Mouse (Mus musculus): ENCODE data around the gene Prss30. TPM values are rescaled to one million over a fixed set of nuclear protein-coding genes. Genes with fewer than 3 reads are reported as not detected.

The Prss30 gene
- total and polyA plus RNA-seq, 3 experiments: not detected

- Histone ChIP-seq H3K79me2 (ENCODE audit: control insufficient read depth, insufficient read depth, low read length, poor library complexity) (no peaks in the 10 kb centered on the region), H3K36me3 (ENCODE audit: control insufficient read depth in 1 of 2, insufficient read depth in 2 of 2, low read length in 2 of 2) (peaks cover 0 to 2% of the 10 kb centered on the region in 2 experiments; a peak in 1 of 4 replicates), H3K9ac (ENCODE audit: control insufficient read depth, low read depth, low read length, poor library complexity, severe bottlenecking) (peak overlapping the region; percentile 23; the same call in 1 of the 2 replicates), H3K9me3 (replicated peaks; ENCODE audit: insufficient read depth, low read length) (no peaks in the 10 kb centered on the region), H3K4me3 (ENCODE audit: control insufficient read depth in 1 of 2, insufficient read depth in 1 of 2, low read depth in 2 of 2, low read length in 2 of 2) (0 out of 4 replicates have a peak overlapping the region, but pooled peaks of 1 of the 2 experiments have one; percentile 24), H3K27me3 (ENCODE audit: control insufficient read depth in 1 of 2, insufficient read depth in 2 of 2, low read length in 2 of 2) (peaks cover 2% of the 10 kb centered on the region in 2 experiments; a peak in 3 of 4 replicates), H3K27ac (ENCODE audit: control insufficient read depth, low read depth, low read length) (no peak overlapping the region), H3K4me1 (ENCODE audit: control insufficient read depth in 1 of 2, insufficient read depth in 2 of 2, low read length in 2 of 2) (peaks cover 10 to 19% of the 10 kb centered on the region in 2 experiments)
- TF ChIP-seq SMC3 (IDR thresholded peaks at IDR 0.05; ENCODE audit: low read depth, low read length): no peak
- TF ChIP-seq E2F4 (IDR thresholded peaks at IDR 0.05; ENCODE audit: borderline replicate concordance, low read depth, low read length): no peak
- 0 out of 4 replicates have a peak, but pooled peaks of 1 of the 2 experiments have one; percentile 28 for TF ChIP-seq USF2 (IDR thresholded peaks at IDR 0.05; ENCODE audit: borderline replicate concordance in 1 of 2, insufficient read depth in 1 of 2, low read depth in 1 of 2, low read length in 2 of 2)
- peak; percentile 42; the same call in 1 of the 2 replicates for TF ChIP-seq MAX (IDR thresholded peaks at IDR 0.05; ENCODE audit: low read length)
- no peak for TF ChIP-seq CHD2 (IDR thresholded peaks at IDR 0.05; ENCODE audit: low read length)
- peak; percentile 93 for TF ChIP-seq BHLHE40 (IDR thresholded peaks at IDR 0.05; ENCODE audit: borderline replicate concordance, low read depth, low read length)
- peak; percentile 89 for TF ChIP-seq USF1 (IDR thresholded peaks at IDR 0.05; ENCODE audit: low read depth, low read length)
- no peak for TF ChIP-seq UBTF (IDR thresholded peaks at IDR 0.05; ENCODE audit: borderline replicate concordance, insufficient read depth, low read depth, low read length)
- TF ChIP-seq RCOR1 (IDR thresholded peaks at IDR 0.05; ENCODE audit: low read depth, low read length): no peak
- DNase-seq (ENCODE audit: low read depth, low spot score): peak; percentile 79
Measured at GRCm38 (mm10) chr17:24006930-24007329, 26.6 kb upstream of the Prss30 start.

GRCm38 (mm10) chr17:24005049-24005448 lies 24.7 kb upstream of the Prss30 start:
- no peak for DNase-seq (ENCODE audit: low read depth, low spot score)
- Histone ChIP-seq H3K9me3 (replicated peaks; ENCODE audit: insufficient read depth, low read length) (no peaks in the 10 kb centered on the region), H3K79me2 (ENCODE audit: control insufficient read depth, insufficient read depth, low read length, poor library complexity) (no peaks in the 10 kb centered on the region), H3K4me1 (ENCODE audit: control insufficient read depth in 1 of 2, insufficient read depth in 2 of 2, low read length in 2 of 2) (peaks cover 10 to 23% of the 10 kb centered on the region in 2 experiments), H3K27me3 (ENCODE audit: control insufficient read depth in 1 of 2, insufficient read depth in 2 of 2, low read length in 2 of 2) (peaks cover 2% of the 10 kb centered on the region in 2 experiments; a peak in 2 of 4 replicates), H3K36me3 (ENCODE audit: control insufficient read depth in 1 of 2, insufficient read depth in 2 of 2, low read length in 2 of 2) (peaks cover 0 to 2% of the 10 kb centered on the region in 2 experiments; a peak in 1 of 4 replicates), H3K27ac (ENCODE audit: control insufficient read depth, low read depth, low read length) (no peak overlapping the region), H3K9ac (ENCODE audit: control insufficient read depth, low read depth, low read length, poor library complexity, severe bottlenecking) (no peak overlapping the region), H3K4me3 (ENCODE audit: control insufficient read depth in 1 of 2, insufficient read depth in 1 of 2, low read depth in 2 of 2, low read length in 2 of 2) (no peak overlapping the region)
- TF ChIP-seq ZC3H11A (IDR thresholded peaks at IDR 0.05; ENCODE audit: low read depth, low read length) (no peak), MAZ (IDR thresholded peaks at IDR 0.05; ENCODE audit: low read depth, low read length) (no peak), ELF1 (IDR thresholded peaks at IDR 0.05; ENCODE audit: low read depth, low read length) (no peak)

- Histone ChIP-seq H3K9ac (ENCODE audit: control insufficient read depth, low read depth, low read length, poor library complexity, severe bottlenecking) (no peak overlapping the region), H3K9me3 (replicated peaks; ENCODE audit: insufficient read depth, low read length) (no peaks in the 10 kb centered on the region), H3K36me3 (ENCODE audit: control insufficient read depth in 1 of 2, insufficient read depth in 2 of 2, low read length in 2 of 2) (peaks cover 0 to 2% of the 10 kb centered on the region in 2 experiments; a peak in 1 of 4 replicates), H3K4me3 (ENCODE audit: control insufficient read depth in 1 of 2, insufficient read depth in 1 of 2, low read depth in 2 of 2, low read length in 2 of 2) (no peak overlapping the region), H3K27me3 (ENCODE audit: control insufficient read depth in 1 of 2, insufficient read depth in 2 of 2, low read length in 2 of 2) (peaks cover 2% of the 10 kb centered on the region in 2 experiments; a peak in 2 of 4 replicates), H3K4me1 (ENCODE audit: control insufficient read depth in 1 of 2, insufficient read depth in 2 of 2, low read length in 2 of 2) (peaks cover 10 to 27% of the 10 kb centered on the region in 2 experiments), H3K27ac (ENCODE audit: control insufficient read depth, low read depth, low read length) (no peak overlapping the region), H3K79me2 (ENCODE audit: control insufficient read depth, insufficient read depth, low read length, poor library complexity) (no peaks in the 10 kb centered on the region)
- DNase-seq (ENCODE audit: low read depth, low spot score): no peak
- no peak for TF ChIP-seq NRF1 (IDR thresholded peaks at IDR 0.05; ENCODE audit: insufficient read depth, low read depth, low read length, poor library complexity, severe bottlenecking)
- no peak for TF ChIP-seq ETS1 (IDR thresholded peaks at IDR 0.05; ENCODE audit: low read depth, low read length)
- TF ChIP-seq SIN3A (IDR thresholded peaks at IDR 0.05; ENCODE audit: low read length): no peak
- TF ChIP-seq MEF2A (IDR thresholded peaks at IDR 0.05; ENCODE audit: extremely low read depth, insufficient replicate concordance, low read depth, low read length, poor library complexity, severe bottlenecking): no peak
- no peak for TF ChIP-seq JUND (IDR thresholded peaks at IDR 0.05; ENCODE audit: low read depth, low read length)
- no peak for TF ChIP-seq POLR2AphosphoS5 (IDR thresholded peaks at IDR 0.05; ENCODE audit: borderline replicate concordance, low read depth, low read length)
- TF ChIP-seq CHD2 (IDR thresholded peaks at IDR 0.05; ENCODE audit: low read length): no peak
- no peak for TF ChIP-seq NELFE (IDR thresholded peaks at IDR 0.05; ENCODE audit: low read depth, low read length)
- no peak for TF ChIP-seq USF2 (IDR thresholded peaks at IDR 0.05; ENCODE audit: borderline replicate concordance in 1 of 2, insufficient read depth in 1 of 2, low read depth in 1 of 2, low read length in 2 of 2)
- TF ChIP-seq ZKSCAN1 (IDR thresholded peaks at IDR 0.05; ENCODE audit: low read depth, low read length): no peak
Measured at GRCm38 (mm10) chr17:24004071-24004665, 23.8 kb upstream of the Prss30 start.

All from MEL (cell line).